Mouse (Mus musculus) hindbrain, embryonic 11.5 days (tissue): ENCODE measurements at regions not wholly inside any gene's neighbourhood (a gene's known extent, or its start where the extent isn't known, plus 50 kb on each side); places are given as distances from the start of the nearest gene placed in this dataset.
A peak's percentile ranks its signal among the peaks of the same experiment; 100 is the strongest.

Source experiments
- ATAC-seq: fragments of 200-750 bp; cut with Nextera tagmentation; 2 replicates; pipeline ENCODE4 v1.8.0; 2017; ENCODE audit warnings: mild to moderate bottlenecking, moderate TSS enrichment, moderate library complexity; ENCODE audit not compliant: low FRiP score
- DNase-seq: peaks from one replicate; pipeline ENCODE4 v3.0.0-alpha.2; 2015; ENCODE audit warnings: low spot score
- H3K27ac ChIP-seq: fragments of 300-500 bp; sonication (generic); 2 replicates; pipeline ENCODE4 v1.5.1; 2014; ENCODE audit warnings: mild to moderate bottlenecking, low read depth, low read length
- H3K27me3 ChIP-seq: fragments of 300-500 bp; sonication (generic); 2 replicates; pipeline ENCODE4 v1.6.1; 2014; ENCODE audit warnings: mild to moderate bottlenecking, low read length, moderate library complexity, mixed read lengths; ENCODE audit not compliant: control insufficient read depth, insufficient read depth
- H3K36me3 ChIP-seq: fragments of 300-500 bp; sonication (generic); 2 replicates; pipeline ENCODE4 v1.6.1; 2014; ENCODE audit warnings: mild to moderate bottlenecking, low read length, moderate library complexity, mixed read lengths; ENCODE audit not compliant: control insufficient read depth, insufficient read depth
- H3K4me1 ChIP-seq: fragments of 300-500 bp; sonication (generic); replicated peaks from 2 replicates; pipeline ENCODE4 v1.6.1; 2014; ENCODE audit warnings: low read length, mixed read lengths; ENCODE audit not compliant: control insufficient read depth, insufficient read depth
- H3K4me2 ChIP-seq: fragments of 300-500 bp; sonication (generic); replicated peaks from 2 replicates; pipeline ENCODE4 v1.6.1; 2014; ENCODE audit warnings: mild to moderate bottlenecking, low read depth, low read length
- H3K4me3 ChIP-seq: fragments of 300-500 bp; sonication (generic); 2 replicates; pipeline ENCODE4 v1.5.1; 2014; ENCODE audit warnings: low read depth, low read length
- H3K9ac ChIP-seq: fragments of 300-500 bp; sonication (generic); 2 replicates; pipeline ENCODE4 v1.6.1; 2014; ENCODE audit warnings: low read depth, low read length
- H3K9me3 ChIP-seq: fragments of 300-500 bp; sonication (generic); 2 replicates; pipeline ENCODE4 v1.6.1; 2016; ENCODE audit warnings: low read length; ENCODE audit not compliant: control insufficient read depth
- WGBS: fragments of 180-500 bp; shearing (Covaris S2); extraction: QIAGEN DNeasy Blood & Tissue Kit; methylation state at CpG from one replicate; pipeline ENCODE4 v1.1.7; 2014; 5-methylcytosine and 5-hydroxymethylcytosine counted together

DNA sequence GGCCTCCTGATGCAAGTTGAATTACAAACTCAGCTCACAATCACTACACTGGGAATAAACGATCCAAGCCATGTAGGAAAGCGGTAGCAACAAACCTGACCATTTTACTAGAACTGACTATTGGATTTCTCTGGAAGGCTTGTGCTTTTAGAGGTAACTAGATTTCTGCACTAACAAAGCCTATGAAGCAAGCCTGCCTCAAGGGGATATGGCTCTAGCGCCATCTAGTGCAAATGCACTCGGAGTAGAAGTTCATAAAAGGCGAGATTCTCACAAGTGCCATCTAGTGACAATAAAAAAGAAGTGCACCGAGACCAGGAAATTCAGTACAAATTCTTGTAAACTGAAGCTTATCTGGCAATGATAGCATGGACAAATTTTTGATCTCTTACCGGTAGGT, 364.9 kb upstream of the Fmr1 start:
- ATAC-seq: no peak; the same call in 1 of the 2 replicates
- no peaks in the 10 kb centered on the region for H3K9me3 ChIP-seq
- WGBS: 25% methylated on average over 7 of the region's 7 CpGs
- peak; percentile 71 for DNase-seq
- H3K4me1 ChIP-seq: no peaks in the 10 kb centered on the region
- H3K27ac ChIP-seq: no peak overlapping the region
- H3K4me3 ChIP-seq: no peak overlapping the region
- H3K9ac ChIP-seq: no peak overlapping the region
- H3K36me3 ChIP-seq: no peaks in the 10 kb centered on the region
- no peak overlapping the region for H3K4me2 ChIP-seq
- no peaks in the 10 kb centered on the region for H3K27me3 ChIP-seq
